Comparison of ENCODE assay signal across 26 mouse cellular contexts in genomic region chr11:81498990-81499389, GRCm38 (mm10).
DNase-seq lines count a peak whose midpoint lies in the region; ATAC-seq lines count a peak whose summit lies in the region.
"Had no signal": no experiment of that assay in that cellular context is flagged by ENCODE, and none has a peak within 500 bp of the region (broad histone marks: within the 10 kb centered on the region; RNA-seq: fewer than 3 reads in every experiment).

No protein-coding gene starts in this region.

- H3K27me3 ChIP-seq in embryonic facial prominence, embryonic 14.5 days (replicated peaks; ENCODE audit: control insufficient read depth, insufficient read depth, low read length), result no peaks in the 10 kb centered on the region
- peaks cover 4% of the 10 kb centered on the region; the same call in 1 of the 2 replicates for H3K27me3 ChIP-seq in embryonic facial prominence, embryonic 10.5 days (replicated peaks; ENCODE audit: low read depth, poor library complexity, severe bottlenecking)
- peaks cover 9% of the 10 kb centered on the region for H3K27me3 ChIP-seq in hindbrain, embryonic 10.5 days (ENCODE audit: insufficient read depth, poor library complexity, severe bottlenecking)
- H3K27me3 ChIP-seq in hindbrain, embryonic 14.5 days (ENCODE audit: control insufficient read depth, insufficient read depth, low read length), result no peaks in the 10 kb centered on the region
- no peaks in the 10 kb centered on the region for H3K27me3 ChIP-seq in midbrain, embryonic 14.5 days (ENCODE audit: control insufficient read depth, insufficient read depth, low read length)
- 0 out of 2 replicates have a peak, but pooled peaks cover 3% of the 10 kb centered on the region for H3K27me3 ChIP-seq in midbrain, embryonic 13.5 days
- H3K27me3 ChIP-seq: embryonic facial prominence, embryonic 12.5 days; embryonic facial prominence, embryonic 15.5 days had no signal

- no peak overlapping the region for H3K4me2 ChIP-seq in embryonic facial prominence, embryonic 14.5 days (ENCODE audit: low read depth, low read length)
- H3K4me2 ChIP-seq in hindbrain, embryonic 14.5 days (replicated peaks), result no peak overlapping the region
- H3K4me2 ChIP-seq in midbrain, embryonic 14.5 days (ENCODE audit: low read length), result no peak overlapping the region
- no peak overlapping the region for H3K4me2 ChIP-seq in midbrain, embryonic 13.5 days (replicated peaks)
- H3K4me2 ChIP-seq: embryonic facial prominence, embryonic 12.5 days; embryonic facial prominence, embryonic 15.5 days had no signal

- H3K27ac ChIP-seq in embryonic facial prominence, embryonic 14.5 days (replicated peaks; ENCODE audit: low read depth, low read length), result no peak overlapping the region
- H3K27ac ChIP-seq in embryonic facial prominence, embryonic 10.5 days (replicated peaks), result no peak overlapping the region
- H3K27ac ChIP-seq in hindbrain, embryonic 10.5 days, result peak overlapping the region; percentile 73; the same call in 1 of the 2 replicates
- no peak overlapping the region for H3K27ac ChIP-seq in hindbrain, embryonic 14.5 days
- no peak overlapping the region for H3K27ac ChIP-seq in midbrain, embryonic 14.5 days (replicated peaks; ENCODE audit: low read depth, low read length)
- no peak overlapping the region for H3K27ac ChIP-seq in midbrain, embryonic 13.5 days
- H3K27ac ChIP-seq: embryonic facial prominence, embryonic 12.5 days; embryonic facial prominence, embryonic 15.5 days had no signal

- no peaks in the 10 kb centered on the region for H3K9me3 ChIP-seq in embryonic facial prominence, embryonic 14.5 days (ENCODE audit: control insufficient read depth, low read length)
- H3K9me3 ChIP-seq in embryonic facial prominence, embryonic 10.5 days, result no peaks in the 10 kb centered on the region
- H3K9me3 ChIP-seq in hindbrain, embryonic 10.5 days, result no peaks in the 10 kb centered on the region
- no peaks in the 10 kb centered on the region for H3K9me3 ChIP-seq in hindbrain, embryonic 14.5 days (ENCODE audit: control insufficient read depth, low read length)
- no peaks in the 10 kb centered on the region for H3K9me3 ChIP-seq in midbrain, embryonic 14.5 days (ENCODE audit: control insufficient read depth, low read length)
- H3K9me3 ChIP-seq in midbrain, embryonic 13.5 days, result no peaks in the 10 kb centered on the region
- H3K9me3 ChIP-seq: embryonic facial prominence, embryonic 12.5 days; embryonic facial prominence, embryonic 15.5 days had no signal

- WGBS in embryonic facial prominence, embryonic 14.5 days, result 56% methylated on average over 1 of the region's 1 CpGs
- WGBS in embryonic facial prominence, embryonic 10.5 days, result 71% methylated on average over 1 of the region's 1 CpGs
- WGBS in hindbrain, embryonic 10.5 days, result 84% methylated on average over 1 of the region's 1 CpGs
- 30% methylated on average over 1 of the region's 1 CpGs for WGBS in hindbrain, embryonic 14.5 days
- WGBS in midbrain, embryonic 14.5 days, result 29% methylated on average over 1 of the region's 1 CpGs
- WGBS in midbrain, embryonic 13.5 days, result 38% methylated on average over 1 of the region's 1 CpGs

- H3K9ac ChIP-seq in embryonic facial prominence, embryonic 14.5 days (ENCODE audit: low read depth, low read length), result no peak overlapping the region
- no peak overlapping the region for H3K9ac ChIP-seq in hindbrain, embryonic 14.5 days
- no peak overlapping the region for H3K9ac ChIP-seq in midbrain, embryonic 14.5 days (replicated peaks; ENCODE audit: low read length)
- no peak overlapping the region for H3K9ac ChIP-seq in midbrain, embryonic 13.5 days (replicated peaks)
- H3K9ac ChIP-seq: embryonic facial prominence, embryonic 12.5 days; embryonic facial prominence, embryonic 15.5 days had no signal

- peak; percentile 74; the same call in 1 of the 2 replicates for ATAC-seq in embryonic facial prominence, embryonic 14.5 days (ENCODE audit: low read depth)
- no peak; the same call in 1 of the 2 replicates for ATAC-seq in hindbrain, embryonic 14.5 days (ENCODE audit: low FRiP score)
- no peak for ATAC-seq in midbrain, embryonic 14.5 days (ENCODE audit: low FRiP score, low TSS enrichment)
- no peak for ATAC-seq in midbrain, embryonic 13.5 days
- ATAC-seq: activated CD4-positive, CD25-positive, alpha-beta regulatory T cell, adult 4 months; CD4-positive, CD25-positive, alpha-beta regulatory T cell, adult 4 months; forebrain, embryonic 14.5 days; forebrain, embryonic 16.5 days; Patski had no signal

- no peak overlapping the region for H3K4me3 ChIP-seq in embryonic facial prominence, embryonic 14.5 days (ENCODE audit: low read depth, low read length)
- H3K4me3 ChIP-seq in embryonic facial prominence, embryonic 10.5 days, result no peak overlapping the region
- H3K4me3 ChIP-seq in hindbrain, embryonic 10.5 days, result no peak overlapping the region
- H3K4me3 ChIP-seq in hindbrain, embryonic 14.5 days (replicated peaks; ENCODE audit: low read length), result no peak overlapping the region
- no peak overlapping the region for H3K4me3 ChIP-seq in midbrain, embryonic 14.5 days (replicated peaks; ENCODE audit: low read depth, low read length)
- H3K4me3 ChIP-seq in midbrain, embryonic 13.5 days (replicated peaks), result no peak overlapping the region
- H3K4me3 ChIP-seq: embryonic facial prominence, embryonic 12.5 days; embryonic facial prominence, embryonic 15.5 days; erythroblast, embryonic 14.5 days had no signal

- peaks cover 19% of the 10 kb centered on the region; the same call in 1 of the 2 replicates for H3K4me1 ChIP-seq in embryonic facial prominence, embryonic 14.5 days (ENCODE audit: control insufficient read depth, insufficient read depth, low read length)
- H3K4me1 ChIP-seq in embryonic facial prominence, embryonic 10.5 days, result peaks cover 46% of the 10 kb centered on the region
- H3K4me1 ChIP-seq in hindbrain, embryonic 10.5 days (replicated peaks), result peaks cover 69% of the 10 kb centered on the region
- H3K4me1 ChIP-seq in hindbrain, embryonic 14.5 days (replicated peaks; ENCODE audit: control insufficient read depth, insufficient read depth, low read length), result peaks cover 24% of the 10 kb centered on the region
- H3K4me1 ChIP-seq in midbrain, embryonic 14.5 days (ENCODE audit: control insufficient read depth, insufficient read depth, low read length), result peaks cover 34% of the 10 kb centered on the region
- H3K4me1 ChIP-seq in midbrain, embryonic 13.5 days (replicated peaks), result peaks cover 60% of the 10 kb centered on the region

- DNase-seq in embryonic facial prominence, embryonic 14.5 days (ENCODE audit: low spot score), result peak; percentile 36
- DNase-seq in embryonic facial prominence, embryonic 10.5 days (ENCODE audit: low spot score), result no peak
- no peak for DNase-seq in hindbrain, embryonic 10.5 days (ENCODE audit: low spot score)
- DNase-seq in hindbrain, embryonic 14.5 days (ENCODE audit: low spot score), result no peak
- DNase-seq in midbrain, embryonic 14.5 days, result peak; percentile 53
- DNase-seq: adrenal gland, adult 8-10 months; adrenal gland, postnatal 14 days; adrenal gland, postnatal 36 days; B cell, adult 2 months; cerebellum, adult 11 months; cerebellum, adult 18-20 months; cerebellum, adult 8-10 months; cerebellum, adult 9-11 months; cerebellum, postnatal 14 days; cerebellum, postnatal 36 days; embryo, embryonic 11 days had no signal

- H3K36me3 ChIP-seq in embryonic facial prominence, embryonic 14.5 days (ENCODE audit: control insufficient read depth, insufficient read depth, low read length), result no peaks in the 10 kb centered on the region
- H3K36me3 ChIP-seq in embryonic facial prominence, embryonic 10.5 days (replicated peaks), result no peaks in the 10 kb centered on the region
- H3K36me3 ChIP-seq in hindbrain, embryonic 10.5 days, result no peaks in the 10 kb centered on the region
- H3K36me3 ChIP-seq in hindbrain, embryonic 14.5 days (replicated peaks; ENCODE audit: control insufficient read depth, insufficient read depth), result no peaks in the 10 kb centered on the region
- H3K36me3 ChIP-seq in midbrain, embryonic 14.5 days (ENCODE audit: control insufficient read depth, insufficient read depth, low read length), result no peaks in the 10 kb centered on the region
- H3K36me3 ChIP-seq in midbrain, embryonic 13.5 days, result no peaks in the 10 kb centered on the region
- H3K36me3 ChIP-seq: embryonic facial prominence, embryonic 12.5 days; embryonic facial prominence, embryonic 15.5 days; G1E had no signal

Comparison
In these comparisons a context has a peak if more than half of its experiments do, and no peak if none do; other contexts are left out.
1. DNase-seq: peak in embryonic facial prominence, embryonic 14.5 days (single experiment) and midbrain, embryonic 14.5 days (single experiment); none in embryonic facial prominence, embryonic 10.5 days (single experiment), hindbrain, embryonic 10.5 days (single experiment) and hindbrain, embryonic 14.5 days (single experiment).